Mouse (Mus musculus) gastrocnemius, postnatal 25 days (tissue): ENCODE results near the gene Ggnbp2. TPM values are rescaled to one million over a fixed set of nuclear protein-coding genes. Genes with fewer than 3 reads are reported as not detected.
A peak's percentile ranks its signal among the peaks of the same experiment; 100 is the strongest.

ENCODE experiments used
- DNase-seq: peaks from one replicate; pipeline ENCODE4 v3.0.0; 2022
- microRNA-seq, 2 experiments: library from miRNA; unstranded; fragments of <30 nt; microRNA quantifications; one replicate each; pipeline ENCODE4 v1.2.0; 2021; ENCODE audit warnings: borderline replicate concordance in 2 of 2
- total RNA-seq, 2 experiments: library from RNA; stranded (reverse); gene quantifications; 1 replicate in 1 of 2; 2 replicates in 1 of 2; pipeline ENCODE4 v1.2.3; 2021

Gene Ggnbp2
- total RNA-seq, 2 experiments from 2014 or later = 27.9 to 34.0 TPM

- DNase-seq = no peak
Measured at GRCm38 (mm10) chr11:84825261-84825807, 45.3 kb downstream of the Ggnbp2 start.

GRCm38 (mm10) chr11:84823484-84823897 is 47.1 kb downstream of the Ggnbp2 start:
- DNase-seq = peak; percentile 27

- DNase-seq = no peak
Measured at GRCm38 (mm10) chr11:84822487-84822886, 48.1 kb downstream of the Ggnbp2 start.

GRCm38 (mm10) chr11:84821131-84821770 is 49.4 kb downstream of the Ggnbp2 start:
- no peak for DNase-seq

- DNase-seq = peak; percentile 94
Measured at GRCm38 (mm10) chr11:84818961-84819692, 51.5 kb downstream of the Ggnbp2 start, which contains the start of gene Mrm1. Mrm1 (minus strand) TSS chr11:84819515.

- peak; percentile 78 for DNase-seq
Measured at GRCm38 (mm10) chr11:84818085-84818960, 52.3 kb downstream of the Ggnbp2 start.

GRCm38 (mm10) chr11:84817362-84817761 is 53.3 kb downstream of the Ggnbp2 start:
- no peak for DNase-seq

GRCm38 (mm10) chr11:84813724-84814510 is 56.7 kb downstream of the Ggnbp2 start:
- DNase-seq = peak; percentile 35

- DNase-seq = no peak
Measured at GRCm38 (mm10) chr11:84804373-84804772, 66.2 kb downstream of the Ggnbp2 start.

GRCm38 (mm10) chr11:84797627-84798353 is 72.8 kb downstream of the Ggnbp2 start:
- DNase-seq = peak; percentile 19

GRCm38 (mm10) chr11:84797026-84797425 is 73.6 kb downstream of the Ggnbp2 start:
- DNase-seq = no peak

GRCm38 (mm10) chr11:84794496-84795113 is 76.0 kb downstream of the Ggnbp2 start:
- peak; percentile 12 for DNase-seq

- DNase-seq = no peak
Measured at GRCm38 (mm10) chr11:84793545-84793944, 77.1 kb downstream of the Ggnbp2 start.

- DNase-seq = no peak
Measured at GRCm38 (mm10) chr11:84790383-84790782, 80.2 kb downstream of the Ggnbp2 start.

Small RNA genes lying within 50 kb of the gene (microRNA-seq; reads per million reads assigned to microRNA genes)
- 0 reads per million in 2 experiments for gene Gm23564

Other genes starting within 250 kb of the Ggnbp2 start
- 1 to 10 TPM; 7.1 to 7.9 TPM for gene Mrm1, start 51.3 kb downstream of the Ggnbp2 start, total RNA-seq
- gene Dhrs11, start 41.8 kb downstream of the Ggnbp2 start, total RNA-seq = 10 to 100 TPM; 34.1 to 35.2 TPM
- gene Myo19, start 9.3 kb upstream of the Ggnbp2 start, total RNA-seq = 1 to 10 TPM; 3.6 to 4.0 TPM
- 1 to 10 TPM; 4.6 to 5.1 TPM for gene Pigw, start 9.5 kb upstream of the Ggnbp2 start, total RNA-seq
- gene Znhit3, start 45.5 kb upstream of the Ggnbp2 start, total RNA-seq = 10 to 100 TPM in 1 of 2 experiments, 1 to 10 TPM in 1; 9.6 to 10.2 TPM
- gene Car4, start 87.0 kb upstream of the Ggnbp2 start, total RNA-seq = 10 to 100 TPM; 10.2 to 13.5 TPM